Mouse (Mus musculus) gastrocnemius, adult 18-20 months (tissue): ENCODE measurements at regions not wholly inside any gene's neighbourhood (a gene's known extent, or its start where the extent isn't known, plus 50 kb on each side); places are given as distances from the start of the nearest gene placed in this dataset.

ENCODE experiments used
- DNase-seq: peaks from one replicate; pipeline ENCODE4 v3.0.0; 2021; ENCODE audit warnings: low spot score

DNA sequence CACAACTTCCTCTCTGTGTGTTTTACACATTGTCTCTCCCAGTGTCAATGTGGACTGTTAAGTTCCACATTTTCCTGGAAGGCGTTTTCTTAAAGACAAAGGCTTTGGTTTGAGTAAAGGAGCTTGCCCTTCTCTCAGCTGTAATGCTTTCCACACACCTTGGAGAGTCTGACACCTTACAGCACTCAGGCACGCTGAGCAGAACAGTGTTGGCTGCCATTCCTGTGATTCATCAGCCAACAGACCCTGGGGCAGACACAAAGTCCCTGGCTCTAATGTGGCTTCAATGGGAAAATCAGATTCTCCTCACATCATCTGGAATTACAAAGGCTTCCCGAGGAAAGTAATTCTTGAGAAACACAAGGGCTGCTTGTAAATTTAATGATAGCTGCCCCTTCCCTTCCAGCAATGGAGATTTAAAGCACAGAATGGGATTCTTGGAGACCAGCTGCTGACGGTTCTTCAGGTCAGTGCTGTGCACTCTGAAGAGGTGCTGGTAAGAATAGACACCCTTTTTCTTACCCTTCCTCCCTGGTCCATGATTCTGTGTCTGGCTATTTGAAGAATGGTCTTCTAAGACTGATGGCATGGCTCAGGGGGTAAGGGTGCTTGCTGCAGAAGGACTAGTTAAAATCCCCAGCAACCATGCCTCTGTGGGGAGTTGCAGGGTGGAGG is 468.4 kb upstream of the Nr2f2 start:
- no peak for DNase-seq

DNA sequence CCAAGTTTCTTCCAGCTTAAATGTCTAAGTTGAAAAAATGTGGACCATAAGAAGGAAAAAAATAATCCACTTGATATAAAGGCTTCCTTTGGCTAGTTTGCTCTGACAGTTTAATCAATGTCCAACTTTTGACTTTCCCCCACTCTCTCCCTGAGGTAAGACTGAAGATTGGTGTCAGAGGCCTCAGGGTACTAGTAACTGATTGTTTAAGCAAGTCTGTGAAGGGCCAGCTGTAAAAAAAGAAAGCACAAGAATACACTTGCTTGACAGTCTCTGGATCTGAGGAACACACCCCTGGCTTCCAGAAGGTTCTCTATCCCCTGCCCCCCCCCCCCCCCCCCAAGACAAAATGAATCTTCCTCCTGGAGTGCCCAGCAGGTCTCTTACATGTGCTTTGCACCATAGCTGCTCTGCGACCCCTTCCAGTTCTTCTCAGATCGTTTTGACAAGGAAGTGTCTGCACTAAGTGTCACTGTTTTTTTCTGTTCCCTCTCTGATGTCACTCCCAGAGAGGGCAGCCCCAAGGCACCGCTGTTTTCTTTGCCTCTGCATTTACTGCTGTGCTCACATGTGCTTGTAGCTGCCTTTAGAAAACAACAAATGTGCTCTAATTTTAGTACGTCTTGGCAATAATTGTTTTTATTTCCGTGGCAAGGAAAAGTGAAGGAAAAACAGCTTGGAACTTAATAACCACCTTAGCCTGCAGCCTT is 462.1 kb upstream of the Nr2f2 start:
- DNase-seq = no peak

DNA sequence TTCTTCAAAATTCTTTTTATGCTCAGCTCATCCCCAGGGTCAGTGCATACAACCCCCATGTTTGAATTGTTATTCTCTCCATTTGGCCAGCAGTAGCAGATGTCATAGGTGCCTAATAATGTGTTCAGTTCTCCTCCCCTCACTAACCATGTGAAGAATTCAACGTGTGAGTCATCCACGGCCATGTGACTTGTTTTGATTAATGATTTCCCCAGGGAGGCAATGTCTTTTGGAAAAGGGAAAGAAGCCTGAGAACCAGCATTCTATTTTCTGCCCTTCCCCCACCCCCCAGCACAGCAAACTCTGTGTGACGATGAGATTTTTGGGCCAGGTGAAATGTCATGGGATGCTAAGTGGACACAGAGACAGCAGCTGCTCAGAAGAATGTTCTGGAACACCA is 459.5 kb upstream of the Nr2f2 start:
- DNase-seq = no peak

DNA sequence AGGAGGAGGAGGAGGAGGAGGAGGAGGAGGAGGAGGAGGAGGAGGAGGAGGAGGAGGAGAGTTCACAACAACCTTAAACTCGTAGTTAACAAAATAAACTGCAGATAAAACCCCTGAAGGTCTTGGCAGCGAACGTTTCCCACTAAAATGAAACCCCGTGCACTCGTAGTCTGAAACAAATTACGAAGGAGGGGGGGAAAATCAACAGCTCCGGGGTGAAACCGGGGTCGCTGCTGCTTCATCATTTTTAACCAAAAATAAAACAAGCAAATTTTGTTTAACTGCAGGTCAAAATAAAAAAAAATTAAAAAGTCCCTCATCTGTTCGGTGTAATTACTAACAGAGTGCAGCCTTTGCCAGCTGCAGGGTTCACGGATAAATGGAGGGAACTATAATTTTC is 456.5 kb upstream of the Nr2f2 start:
- no peak for DNase-seq

DNA sequence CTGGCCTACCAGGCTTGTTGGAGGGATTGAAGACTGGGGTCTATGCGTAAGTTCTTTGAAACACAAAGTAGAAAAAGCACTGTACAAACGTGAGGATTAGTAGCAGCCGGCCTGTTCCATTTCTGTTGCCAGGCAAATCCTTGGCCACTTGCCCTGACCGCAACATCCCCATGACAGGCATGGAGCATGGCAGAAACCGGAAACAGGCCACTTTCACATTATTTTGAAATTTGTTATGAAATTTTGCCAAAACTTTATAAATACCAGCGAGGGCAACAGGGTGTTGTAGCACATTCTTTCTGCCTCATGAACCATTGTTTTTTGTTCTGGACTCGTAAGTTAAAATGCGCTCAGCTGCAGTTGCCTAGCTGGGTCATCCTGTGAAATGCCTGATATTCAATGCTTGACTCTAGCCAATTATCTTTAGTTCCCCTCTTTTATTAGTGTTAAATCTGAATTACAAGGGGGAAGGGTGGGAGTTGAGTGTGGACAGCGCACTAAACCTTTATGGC is 455.8 kb upstream of the Nr2f2 start:
- peak; percentile 33 for DNase-seq

DNA sequence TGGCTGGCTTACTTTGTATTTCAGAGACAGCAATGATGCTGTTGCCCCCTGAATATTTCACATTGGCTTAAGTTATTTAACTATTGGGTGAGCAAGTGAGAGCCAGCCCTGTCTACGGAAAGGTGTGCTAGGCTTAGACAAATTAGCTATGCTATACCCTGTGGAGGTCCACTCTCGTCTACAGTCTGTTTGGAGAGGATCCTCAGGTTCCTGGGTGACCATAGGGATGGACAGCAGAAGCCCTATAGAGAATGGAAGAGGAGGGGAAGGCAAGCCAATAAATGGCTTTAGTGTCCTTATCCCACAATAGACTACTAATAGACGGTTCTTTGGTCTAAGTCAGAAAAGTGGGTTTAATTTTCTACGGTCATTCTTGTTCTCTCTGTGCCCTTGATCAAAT is 455.3 kb upstream of the Nr2f2 start:
- no peak for DNase-seq

DNA sequence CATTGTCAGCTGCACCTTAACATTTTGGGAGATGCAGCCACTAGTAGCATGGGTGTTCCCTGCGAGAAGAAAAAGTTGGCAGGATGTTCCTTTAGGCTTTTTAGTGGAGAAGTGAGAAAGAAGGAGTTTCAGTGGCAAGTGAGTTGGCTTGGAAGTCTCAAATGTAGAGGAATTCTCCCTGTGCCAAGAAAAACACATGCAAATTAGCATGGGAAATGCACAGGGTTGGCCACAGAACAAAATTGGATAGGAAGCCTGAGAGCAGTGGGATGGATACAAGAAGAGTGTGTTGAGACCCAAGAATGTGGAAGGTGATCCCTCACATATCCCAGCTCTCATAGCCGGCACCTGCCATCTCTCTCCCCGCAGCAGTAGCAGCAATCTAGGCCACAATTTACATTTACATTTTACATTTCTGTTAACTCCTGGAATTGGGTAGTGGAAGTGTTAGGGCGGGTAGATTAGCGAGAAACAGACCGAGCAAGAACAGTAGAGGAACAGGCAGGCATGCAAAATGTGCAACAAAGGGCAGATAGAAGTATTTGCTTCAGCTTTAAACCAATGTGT is 450.9 kb upstream of the Nr2f2 start:
- DNase-seq = no peak

DNA sequence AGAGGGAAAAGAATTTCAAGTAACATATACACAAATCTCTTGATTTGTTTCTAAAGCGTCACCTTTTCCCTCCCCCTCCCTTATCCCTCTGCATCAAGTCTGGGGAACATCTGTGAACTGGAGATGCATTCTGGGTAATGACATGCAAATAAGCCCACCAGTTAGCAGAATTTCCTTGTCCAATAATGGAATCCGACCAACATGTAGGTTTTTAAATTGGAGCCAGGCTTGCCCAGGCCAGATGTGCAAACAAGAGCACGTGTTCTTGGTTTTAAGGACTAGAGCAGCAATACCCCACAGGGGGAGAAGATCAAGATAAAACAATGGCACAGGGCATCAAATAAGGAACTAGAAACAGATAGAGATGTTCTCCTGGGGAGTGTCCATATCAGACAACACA is 447.9 kb upstream of the Nr2f2 start:
- DNase-seq = no peak

DNA sequence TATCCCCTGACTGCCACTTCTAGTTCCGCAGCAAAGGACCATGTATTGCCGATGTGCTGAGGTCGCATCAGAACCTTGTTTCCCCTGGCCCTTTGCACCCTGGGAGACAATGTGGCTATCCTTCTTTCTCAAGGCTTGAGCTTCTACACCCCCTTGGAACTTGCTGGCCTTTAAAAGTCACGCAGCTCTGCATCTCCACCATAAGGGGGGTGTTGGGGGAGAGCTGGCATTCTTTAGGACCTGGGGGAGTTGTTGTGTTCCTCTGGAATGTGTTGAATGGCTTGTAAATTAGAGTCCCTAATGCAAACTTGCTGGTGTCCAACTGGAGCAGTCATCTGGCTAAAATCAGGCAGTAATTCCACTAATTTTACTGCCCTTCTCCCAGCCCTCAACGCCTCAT is 446.6 kb upstream of the Nr2f2 start:
- DNase-seq = no peak

DNA sequence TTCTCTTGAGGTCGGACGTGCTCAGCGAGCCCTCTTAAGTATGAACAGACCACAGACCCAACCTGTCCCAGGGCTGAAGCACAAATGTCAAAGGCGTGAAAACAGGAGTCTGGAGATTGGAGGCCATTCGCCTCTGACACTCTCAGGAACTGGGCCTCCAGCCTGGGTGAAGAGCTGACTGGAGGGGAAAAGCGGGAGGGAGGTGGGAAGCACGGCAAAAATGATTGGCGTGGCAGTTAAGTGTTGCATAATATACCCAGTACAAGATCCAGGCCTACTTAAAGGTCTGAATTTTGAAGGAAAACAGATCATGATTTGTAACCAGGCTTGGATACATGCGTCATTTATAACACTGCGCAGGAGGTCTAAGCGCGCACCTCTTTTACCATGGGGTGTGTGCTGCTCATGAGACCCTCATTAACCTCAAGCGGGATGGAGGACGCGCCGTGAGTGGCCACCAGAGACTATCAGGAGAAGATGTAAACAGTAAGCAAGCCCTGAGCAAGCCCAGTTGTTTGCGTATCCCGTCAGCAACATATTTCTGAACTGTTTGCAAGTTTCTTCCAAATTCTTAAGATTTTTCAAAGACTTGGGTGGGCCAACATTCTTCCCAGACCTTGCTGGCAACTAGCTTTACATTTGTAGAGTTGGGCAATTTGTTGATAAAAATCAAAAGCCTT is 444.0 kb upstream of the Nr2f2 start:
- no peak for DNase-seq

DNA sequence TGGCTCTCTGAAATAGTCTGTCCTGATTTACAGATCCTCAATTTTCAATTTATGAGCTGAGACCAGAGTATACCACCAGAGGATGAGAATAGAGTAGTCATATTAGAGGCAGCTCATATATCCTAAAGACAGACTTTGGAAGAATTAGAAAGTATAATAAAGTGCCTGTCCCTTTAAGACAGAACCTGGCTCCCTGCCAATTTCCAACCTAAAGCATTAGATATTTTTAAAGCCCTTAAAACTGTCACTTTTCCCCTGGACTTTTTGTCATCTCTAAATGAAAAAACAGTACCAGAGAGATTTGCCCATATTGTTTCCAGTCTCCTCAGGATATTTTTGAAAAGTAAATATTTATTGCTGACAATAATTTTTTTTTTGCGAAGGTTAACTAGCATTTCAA is 437.7 kb upstream of the Nr2f2 start:
- no peak for DNase-seq

DNA sequence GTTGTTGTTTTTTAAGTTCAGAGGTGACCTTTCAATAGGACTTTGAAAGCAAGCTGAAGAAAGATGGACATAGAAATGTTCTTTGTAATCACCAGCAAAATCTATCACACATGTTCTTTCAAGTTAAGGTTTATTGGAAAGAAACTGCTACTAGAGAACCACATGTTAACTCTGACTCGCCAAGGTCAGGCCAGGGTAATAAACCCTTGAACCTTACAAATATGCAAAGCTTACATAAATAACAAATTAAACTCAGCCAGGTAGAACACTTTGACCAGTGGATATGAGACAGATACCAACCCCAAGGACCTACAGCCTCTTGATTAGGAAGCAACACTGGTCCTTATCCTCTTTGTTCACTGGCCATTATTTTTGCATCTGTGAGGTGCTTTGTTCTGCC is 433.4 kb upstream of the Nr2f2 start:
- DNase-seq = no peak

DNA sequence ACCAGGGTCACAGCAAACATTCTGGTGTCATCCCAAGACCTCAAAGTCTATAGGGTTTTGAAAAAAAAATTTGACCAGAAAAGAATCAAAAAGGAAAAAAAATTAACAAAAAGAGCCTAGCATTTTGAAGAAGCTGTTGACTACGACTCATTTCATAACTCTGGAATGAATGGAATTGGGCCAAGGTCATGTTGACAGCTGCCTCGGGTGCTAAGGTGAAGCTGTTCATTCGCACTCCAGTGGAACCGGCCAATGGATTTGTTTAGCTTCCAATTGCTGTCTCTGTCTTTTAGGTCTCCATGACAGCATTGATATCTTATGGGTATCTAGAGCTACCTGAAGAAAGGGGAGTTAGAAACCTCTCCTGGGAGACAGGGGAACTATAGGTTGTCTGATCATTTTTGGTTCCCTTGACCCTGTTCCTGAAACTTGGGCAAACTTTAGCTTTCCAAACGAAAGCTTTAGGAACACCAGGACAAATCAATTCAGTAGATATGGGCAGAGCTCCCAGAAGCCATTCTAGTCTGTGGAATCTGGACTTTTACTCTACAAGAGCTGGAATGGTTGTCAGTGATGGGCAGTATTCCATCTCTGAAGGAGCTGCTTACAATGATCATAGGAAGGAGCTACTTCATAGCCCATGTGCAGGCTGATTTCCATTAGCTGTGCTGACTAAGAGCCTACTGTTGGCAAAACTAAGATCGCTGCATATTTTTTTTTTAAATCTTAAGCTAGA is 432.7 kb upstream of the Nr2f2 start:
- DNase-seq = peak; percentile 8

DNA sequence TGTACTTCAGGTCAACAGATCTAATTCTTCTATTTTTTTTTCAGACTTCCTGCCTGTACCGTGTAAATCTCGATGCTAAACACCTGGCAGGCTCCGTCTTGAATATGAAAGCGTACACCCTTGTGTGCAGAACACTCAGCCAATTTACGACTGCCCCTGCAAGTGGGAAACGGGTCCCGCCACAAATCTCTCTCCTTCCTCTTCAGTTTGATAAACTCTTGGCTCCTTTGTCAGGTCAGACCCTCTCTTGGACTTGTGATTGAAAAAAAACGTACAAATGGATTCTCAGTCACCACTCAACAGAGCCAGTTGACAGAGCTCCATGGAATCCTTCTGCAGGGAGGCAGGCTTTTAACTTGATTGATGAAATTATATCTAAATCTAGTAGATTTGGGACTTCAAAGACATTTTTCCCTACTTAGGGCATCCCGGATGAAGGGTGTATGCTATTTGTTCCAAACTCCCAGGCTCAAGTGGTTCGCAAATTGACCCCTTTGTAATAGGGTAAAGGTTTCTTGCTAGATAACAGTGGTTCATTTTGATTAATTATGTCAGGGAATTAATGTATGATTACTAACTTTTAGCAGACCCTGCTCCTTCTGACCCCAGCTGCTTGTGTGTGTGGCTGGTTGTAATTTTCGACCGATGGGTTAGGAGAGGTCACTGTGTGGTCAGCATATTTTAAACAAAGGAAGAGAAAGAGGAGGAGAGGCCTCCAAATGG is 429.7 kb upstream of the Nr2f2 start:
- no peak for DNase-seq

DNA sequence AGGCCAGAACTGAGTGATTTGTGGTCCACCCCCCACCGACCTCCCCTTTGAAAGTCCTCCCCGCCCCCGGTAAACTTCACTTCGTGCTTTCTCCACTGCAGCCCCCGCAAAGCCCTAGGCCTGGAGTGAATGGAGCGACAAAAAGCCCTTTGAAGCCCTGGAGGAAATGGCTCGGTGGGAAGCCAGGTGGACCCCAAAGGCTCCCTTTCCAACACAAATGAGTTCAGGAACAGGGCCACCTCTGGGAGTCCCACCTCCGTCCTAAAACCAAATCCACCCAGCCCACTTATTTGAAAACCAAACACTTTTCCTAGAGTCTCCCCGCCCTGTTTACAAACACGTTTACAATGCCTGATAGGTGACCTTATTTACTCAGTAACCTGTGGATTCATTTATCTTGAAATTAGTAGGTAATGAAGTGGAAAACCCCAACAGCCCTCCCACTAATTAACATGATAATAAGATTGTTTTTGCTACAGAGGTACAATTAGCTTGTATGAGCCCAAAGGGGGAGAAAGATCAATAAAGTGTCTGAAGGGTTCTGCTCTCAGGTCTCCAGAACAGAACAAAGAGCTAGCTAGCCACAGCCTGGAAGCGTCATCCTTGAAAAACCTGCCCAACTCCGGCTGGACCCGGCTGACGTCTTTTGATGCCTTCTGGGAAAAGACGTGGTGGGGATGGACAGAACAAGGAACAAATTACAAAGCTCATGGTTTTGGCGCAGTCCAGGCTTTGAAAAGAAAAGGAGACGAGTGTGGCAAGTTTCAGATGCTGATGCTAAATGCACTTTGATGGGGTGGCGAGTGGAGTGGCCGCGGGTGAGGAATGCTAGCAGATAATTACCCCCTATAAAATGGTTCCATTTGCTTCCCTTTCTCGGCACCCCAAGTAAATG is 422.6 kb upstream of the Nr2f2 start:
- DNase-seq = no peak

DNA sequence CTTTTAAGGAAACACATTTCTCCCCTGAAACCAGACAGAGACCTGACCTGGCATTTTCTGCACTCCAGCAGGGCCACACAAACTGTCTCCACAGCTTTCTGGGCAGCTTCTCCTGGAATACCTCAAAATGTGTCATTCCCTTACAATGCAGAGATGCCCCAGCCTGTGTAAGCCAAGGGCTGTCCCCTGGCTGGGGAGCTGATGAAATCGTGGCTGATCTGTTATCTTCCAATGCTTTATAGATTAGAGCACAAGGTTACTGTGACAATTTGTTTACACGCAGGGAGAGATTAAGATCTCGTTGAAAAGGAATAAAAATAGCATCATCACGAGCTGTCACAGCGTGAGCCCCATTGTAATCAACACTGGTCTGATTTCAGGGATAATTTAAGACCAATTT is 421.4 kb upstream of the Nr2f2 start:
- no peak for DNase-seq

DNA sequence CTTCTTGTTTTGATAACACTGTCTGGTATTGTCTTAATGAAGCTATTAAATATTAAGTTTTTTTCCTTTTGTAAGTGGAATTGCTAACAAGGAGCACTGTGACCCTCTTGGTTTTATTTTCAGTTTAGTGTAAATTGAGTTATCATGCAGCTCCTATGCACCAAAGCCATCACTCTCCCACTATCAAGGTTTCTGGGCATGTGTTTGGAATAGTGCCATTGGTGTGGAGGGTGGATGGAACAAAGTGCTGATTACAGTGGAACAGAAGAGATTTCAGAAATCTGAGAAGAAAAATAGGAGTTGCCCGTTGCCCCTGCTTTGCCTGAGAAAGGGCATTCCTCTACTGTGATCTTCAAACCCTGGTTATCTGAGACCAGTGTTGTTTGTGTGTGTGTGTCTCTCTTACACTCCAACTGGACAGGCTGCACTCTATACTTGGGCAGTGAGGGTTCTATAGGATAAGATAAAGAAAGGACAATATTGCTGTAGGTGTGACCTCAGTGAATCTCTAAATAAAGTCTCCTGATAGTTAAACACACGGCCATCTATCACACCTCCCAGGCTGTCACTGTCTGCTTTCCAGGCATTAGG is 414.3 kb upstream of the Nr2f2 start:
- DNase-seq = no peak

DNA sequence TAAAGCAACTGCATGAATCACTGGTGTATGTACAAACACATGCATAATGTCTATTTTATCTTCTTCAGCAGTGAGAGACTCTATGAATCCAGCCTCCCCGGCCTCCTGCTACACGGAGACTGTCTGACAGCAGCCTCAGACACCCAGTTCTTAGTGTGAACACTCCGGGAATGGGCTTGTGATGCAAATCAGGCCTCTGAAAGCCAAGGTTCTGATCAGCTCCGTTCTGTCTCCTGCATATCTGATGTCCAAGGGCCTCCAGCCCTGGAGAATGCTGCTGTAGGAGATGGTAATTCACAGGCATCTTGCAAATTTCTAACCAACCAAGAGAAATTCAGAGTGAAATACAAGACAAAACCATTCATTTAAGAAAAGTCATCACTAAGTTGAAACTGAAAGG is 411.2 kb upstream of the Nr2f2 start:
- DNase-seq = no peak

DNA sequence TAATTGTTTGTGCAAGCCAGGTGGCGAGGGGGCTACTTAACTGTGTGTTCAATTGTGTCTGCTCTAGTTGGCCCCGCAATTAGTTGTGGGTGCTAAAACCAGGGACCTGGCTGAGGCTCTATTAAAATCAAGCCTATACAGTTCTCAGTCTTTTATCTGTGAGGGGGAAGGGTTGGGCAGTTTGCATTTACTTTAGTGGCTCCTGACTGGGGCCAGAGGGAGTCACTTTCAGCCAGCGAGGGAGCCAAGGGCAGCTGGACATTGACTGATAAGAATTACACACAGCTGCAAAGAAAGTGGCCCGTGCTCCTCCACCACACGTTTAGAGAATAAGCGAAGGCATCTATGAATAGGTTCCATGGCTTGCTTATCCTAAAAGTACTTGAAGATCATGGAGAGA is 403.1 kb upstream of the Nr2f2 start:
- no peak for DNase-seq

DNA sequence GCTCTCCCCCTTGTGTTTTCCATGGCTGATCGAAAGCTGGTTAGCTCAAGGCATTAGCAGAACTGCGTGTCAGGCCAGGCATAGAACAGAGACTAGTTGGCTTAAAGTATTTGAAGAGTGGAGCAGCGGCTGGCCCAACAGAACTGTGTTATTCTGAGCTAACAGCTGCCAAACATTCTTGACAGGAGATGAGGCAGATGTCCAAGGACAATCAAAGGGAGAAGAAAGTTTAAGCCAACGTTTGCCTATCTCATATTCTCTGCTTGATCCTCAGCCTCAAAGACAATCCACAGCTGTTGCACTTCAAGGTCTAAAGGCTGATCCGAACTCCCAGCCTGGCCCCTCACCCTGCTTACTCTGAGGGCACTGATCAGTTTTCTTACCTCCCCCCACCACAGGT is 401.2 kb upstream of the Nr2f2 start:
- DNase-seq = no peak
